Comparison of ENCODE assay signal across 14 mouse cellular contexts in genomic region chr9:62471541-62472189, GRCm38 (mm10).
DNase-seq lines count a peak whose midpoint lies in the region; ATAC-seq and TF ChIP-seq lines count a peak whose summit lies in the region.
"Had no signal": no experiment of that assay in that cellular context is flagged by ENCODE, and none has a peak within 500 bp of the region (broad histone marks: within the 10 kb centered on the region; RNA-seq: fewer than 3 reads in every experiment).

No protein-coding gene starts in this region.

- no peak for ATAC-seq in forebrain, embryonic 13.5 days
- no peak for ATAC-seq in forebrain, postnatal 0 days
- ATAC-seq in neural tube, embryonic 13.5 days (ENCODE audit: low read depth) = no peak

- no peak overlapping the region for H3K4me3 ChIP-seq in forebrain, embryonic 13.5 days
- H3K4me3 ChIP-seq in forebrain, postnatal 0 days (ENCODE audit: low read depth, low read length) = no peak overlapping the region
- no peak overlapping the region for H3K4me3 ChIP-seq in neural tube, embryonic 13.5 days
- H3K4me3 ChIP-seq: erythroblast, embryonic 14.5 days; heart, adult 2 months had no signal

- TF ChIP-seq CTCF in forebrain, postnatal 0 days (IDR thresholded peaks at IDR 0.05; ENCODE audit: low read depth) = no peak

- no peaks in the 10 kb centered on the region for H3K27me3 ChIP-seq in forebrain, embryonic 13.5 days
- no peaks in the 10 kb centered on the region for H3K27me3 ChIP-seq in forebrain, postnatal 0 days (ENCODE audit: insufficient read depth, low read length)
- H3K27me3 ChIP-seq in neural tube, embryonic 13.5 days = no peaks in the 10 kb centered on the region

- no peak overlapping the region for H3K4me2 ChIP-seq in forebrain, embryonic 13.5 days
- no peak overlapping the region for H3K4me2 ChIP-seq in forebrain, postnatal 0 days (ENCODE audit: low read depth)
- no peak overlapping the region for H3K4me2 ChIP-seq in neural tube, embryonic 13.5 days

- H3K36me3 ChIP-seq in forebrain, embryonic 13.5 days (ENCODE audit: poor library complexity, severe bottlenecking) = no peaks in the 10 kb centered on the region
- no peaks in the 10 kb centered on the region for H3K36me3 ChIP-seq in forebrain, postnatal 0 days (ENCODE audit: insufficient read depth)
- no peaks in the 10 kb centered on the region for H3K36me3 ChIP-seq in neural tube, embryonic 13.5 days

- 79% methylated on average over 14 of the region's 14 CpGs for WGBS in forebrain, embryonic 13.5 days
- WGBS in forebrain, postnatal 0 days = 70% methylated on average over 14 of the region's 14 CpGs
- WGBS in neural tube, embryonic 13.5 days = 87% methylated on average over 14 of the region's 14 CpGs

- no peak overlapping the region for H3K9ac ChIP-seq in forebrain, embryonic 13.5 days
- no peak overlapping the region for H3K9ac ChIP-seq in forebrain, postnatal 0 days
- no peak overlapping the region for H3K9ac ChIP-seq in neural tube, embryonic 13.5 days

- no peak for DNase-seq in forebrain, postnatal 0 days
- no peak for DNase-seq in neural tube, embryonic 10.5 days (ENCODE audit: extremely low spot score, low spot score)
- peak; percentile 98 for DNase-seq in cerebellum, adult 11-12 months
- DNase-seq in lung, postnatal 14 days = no peak
- no peak for DNase-seq in ovary, postnatal 36 days (ENCODE audit: low spot score)
- DNase-seq: B cell, adult 2 months; kidney, adult 8-10 months; lung, adult 2 months; right cerebral cortex, postnatal 25 days; thymus, postnatal 4 days had no signal

- no peaks in the 10 kb centered on the region for H3K9me3 ChIP-seq in forebrain, embryonic 13.5 days (replicated peaks)
- no peaks in the 10 kb centered on the region for H3K9me3 ChIP-seq in forebrain, postnatal 0 days (ENCODE audit: low read length)
- H3K9me3 ChIP-seq in neural tube, embryonic 13.5 days = no peaks in the 10 kb centered on the region

- peak overlapping the region; percentile 65 for H3K27ac ChIP-seq in forebrain, embryonic 13.5 days
- no peak overlapping the region; the same call in 1 of the 2 replicates for H3K27ac ChIP-seq in forebrain, postnatal 0 days (ENCODE audit: low read depth, low read length)
- H3K27ac ChIP-seq in neural tube, embryonic 13.5 days (replicated peaks) = peak overlapping the region; percentile 46; the same call in 1 of the 2 replicates
- H3K27ac ChIP-seq: heart, adult 2 months had no signal

- peaks cover 53% of the 10 kb centered on the region for H3K4me1 ChIP-seq in forebrain, embryonic 13.5 days
- peaks cover 12% of the 10 kb centered on the region for H3K4me1 ChIP-seq in forebrain, postnatal 0 days (ENCODE audit: insufficient read depth)
- H3K4me1 ChIP-seq in neural tube, embryonic 13.5 days (replicated peaks) = peaks cover 44% of the 10 kb centered on the region
